Mouse (Mus musculus) limb, embryonic 15.5 days (tissue): ENCODE data around the gene Aup1. TPM values are rescaled to one million over a fixed set of nuclear protein-coding genes. Genes with fewer than 3 reads are reported as not detected.

ENCODE experiments used
- ATAC-seq: fragments of 200-750 bp; cut with Nextera tagmentation; 2 replicates; pipeline ENCODE4 v1.8.0; 2017; ENCODE audit warnings: low read depth, moderate TSS enrichment; ENCODE audit not compliant: insufficient number of reproducible peaks, low FRiP score, low TSS enrichment
- H3K27ac ChIP-seq: fragments of 300-500 bp; sonication (generic); 2 replicates; pipeline ENCODE4 v1.5.1; 2015; ENCODE audit warnings: moderate library complexity, mild to moderate bottlenecking, inconsistent platforms
- H3K27me3 ChIP-seq: fragments of 300-500 bp; sonication (generic); 2 replicates; pipeline ENCODE4 v1.6.1; 2015; ENCODE audit warnings: inconsistent platforms
- H3K36me3 ChIP-seq: fragments of 300-500 bp; sonication (generic); 2 replicates; pipeline ENCODE4 v1.6.1; 2015; ENCODE audit warnings: inconsistent platforms
- H3K4me1 ChIP-seq: fragments of 300-500 bp; sonication (generic); 2 replicates; pipeline ENCODE4 v1.6.1; 2015; ENCODE audit warnings: inconsistent platforms
- H3K4me2 ChIP-seq: fragments of 300-500 bp; sonication (generic); 2 replicates; pipeline ENCODE4 v1.6.1; 2015; ENCODE audit warnings: mild to moderate bottlenecking, inconsistent platforms
- H3K4me3 ChIP-seq: fragments of 300-500 bp; sonication (generic); 2 replicates; pipeline ENCODE4 v1.5.1; 2015; ENCODE audit warnings: mild to moderate bottlenecking, inconsistent platforms
- H3K9ac ChIP-seq: fragments of 300-500 bp; sonication (generic); 2 replicates; pipeline ENCODE4 v1.6.1; 2015; ENCODE audit warnings: inconsistent platforms
- H3K9me3 ChIP-seq: fragments of 300-500 bp; sonication (generic); 2 replicates; pipeline ENCODE4 v1.6.1; 2016; ENCODE audit warnings: inconsistent platforms
- WGBS: fragments of 180-500 bp; shearing (Covaris S2); methylation state at CpG from one replicate; pipeline ENCODE4 v1.1.7; 2015; 5-methylcytosine and 5-hydroxymethylcytosine counted together
- polyA plus RNA-seq: library from polyadenylated mRNA; unstranded; fragments of >200 nt; fragmentation: Nextera tagmentation; extraction: Ambion mirVana; gene quantifications from 2 replicates; pipeline ENCODE4 v1.2.1, GENCODE M21; 2015

Aup1 gene
- 181 and 186 TPM in 2 replicates for polyA plus RNA-seq

DNA sequence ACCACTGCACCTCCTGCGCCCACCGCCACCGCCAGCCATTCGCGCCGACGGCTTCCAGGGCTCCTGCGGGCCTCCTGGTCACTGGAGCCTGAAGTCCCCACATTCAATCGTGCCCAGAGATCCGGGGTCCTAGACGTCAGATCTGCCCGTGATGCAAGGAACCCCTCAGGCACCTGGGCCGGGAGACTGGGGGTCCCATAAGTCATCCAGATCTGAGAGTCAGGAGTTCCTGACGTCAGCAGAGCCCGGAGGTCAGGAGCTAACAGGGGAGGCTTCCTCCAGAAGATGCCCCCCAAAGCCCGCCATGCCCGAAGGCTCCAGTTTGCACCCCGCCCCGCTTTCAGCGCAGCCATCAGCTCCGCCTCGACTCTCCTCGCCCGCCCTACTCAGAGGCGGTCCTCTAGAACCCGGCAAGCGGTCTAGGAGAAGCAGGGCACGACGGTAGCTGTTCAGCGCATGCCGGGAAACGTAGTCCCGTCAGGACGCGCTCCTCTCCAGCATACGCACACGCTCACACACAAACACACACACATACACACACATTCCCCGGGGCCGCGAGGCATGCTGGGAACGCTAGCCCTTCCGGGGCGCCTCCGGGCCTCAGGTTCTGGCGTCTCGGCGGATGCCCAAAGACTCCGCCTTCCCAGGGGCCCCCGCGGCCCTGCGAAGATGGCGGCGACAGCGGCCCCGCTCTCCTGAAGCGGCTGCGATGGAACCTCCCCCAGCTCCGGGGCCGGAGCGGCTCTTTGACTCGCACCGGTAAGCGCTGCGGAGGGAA, at the start of gene Aup1:
Gene Aup1, plus strand, starts transcription at position 448 of the 778 bp plus-strand sequence.
- peak; percentile 93 for ATAC-seq

DNA sequence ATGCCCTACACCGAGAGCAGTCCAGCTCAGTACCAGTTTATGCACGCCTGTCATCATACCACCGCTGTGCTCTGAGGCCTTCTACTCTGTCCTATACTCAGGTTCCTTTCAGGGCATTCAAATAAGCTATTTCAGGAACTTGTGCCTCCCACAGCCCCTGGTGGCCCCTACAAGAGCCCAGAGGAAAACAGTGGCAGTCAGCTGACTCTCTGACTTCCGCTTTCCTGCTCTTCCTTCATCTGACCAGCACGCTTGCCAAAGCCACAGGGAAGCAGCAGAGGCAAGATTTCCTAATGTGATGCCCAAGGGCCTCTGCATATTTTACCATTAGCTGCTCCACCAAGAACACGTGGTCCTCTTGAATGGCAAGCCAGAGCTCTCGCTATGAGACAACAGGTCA, 49.4 kb upstream of the Aup1 start:
- Histone ChIP-seq H3K9ac (no peak overlapping the region), H3K4me2 (no peak overlapping the region), H3K4me3 (no peak overlapping the region), H3K4me1 (peaks cover 3% of the 10 kb centered on the region; the same call in 1 of the 2 replicates), H3K9me3 (no peaks in the 10 kb centered on the region), H3K36me3 (no peaks in the 10 kb centered on the region), H3K27ac (no peak overlapping the region), H3K27me3 (no peaks in the 10 kb centered on the region)
- no peak for ATAC-seq
- 52% methylated on average over 7 of the region's 7 CpGs for WGBS

More for the DNA sequence above, at the start of gene Aup1:
- WGBS = under 1% methylated on average over 61 of the region's 64 CpGs
- Histone ChIP-seq H3K27me3 (0 out of 2 replicates have a peak, but pooled peaks cover 2% of the 10 kb centered on the region), H3K9ac (peak within 1 kb of the TSS; percentile 83), H3K4me2 (peak within 1 kb of the TSS; percentile 89), H3K9me3 (no peaks in the 10 kb centered on the region), H3K4me3 (peak within 1 kb of the TSS; percentile 66), H3K36me3 (peaks cover 37% of the 10 kb centered on the region), H3K4me1 (peaks cover 29% of the 10 kb centered on the region), H3K27ac (peak within 1 kb of the TSS; percentile 91)

DNA sequence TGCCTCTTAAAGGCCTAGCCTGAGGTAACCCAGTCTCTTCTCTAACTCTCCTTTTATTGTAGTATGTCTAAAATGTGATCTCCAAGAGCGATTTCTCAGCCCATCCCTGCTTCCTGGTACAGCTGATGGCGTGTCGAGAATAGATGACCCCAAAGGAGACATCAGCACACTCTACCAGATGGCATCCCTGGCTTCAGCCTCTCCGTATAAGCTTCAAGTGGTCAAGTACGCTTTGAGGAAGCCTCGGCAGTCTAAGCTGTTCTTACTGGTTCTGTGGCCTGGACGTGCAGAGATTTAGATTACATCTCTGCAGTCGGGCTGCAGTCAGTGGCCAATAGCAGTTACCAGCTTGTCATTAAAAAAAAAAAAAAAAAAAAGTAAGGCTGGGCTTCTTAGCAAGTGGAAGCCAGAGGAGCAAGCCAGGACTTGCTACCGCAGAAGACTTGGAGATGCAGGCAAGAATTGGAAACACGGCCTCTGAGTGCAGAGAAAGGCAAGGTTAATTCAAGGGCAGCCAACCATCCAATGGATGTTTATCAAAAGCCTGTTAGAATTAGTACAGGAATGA, 48.8 kb upstream of the Aup1 start:
- peaks cover 3% of the 10 kb centered on the region; the same call in 1 of the 2 replicates for H3K4me1 ChIP-seq
- 68% methylated on average over 10 of the region's 10 CpGs for WGBS
- no peak overlapping the region for H3K9ac ChIP-seq
- H3K36me3 ChIP-seq = no peaks in the 10 kb centered on the region
- H3K27me3 ChIP-seq = no peaks in the 10 kb centered on the region
- H3K4me2 ChIP-seq = no peak overlapping the region
- no peak for ATAC-seq
- H3K27ac ChIP-seq = no peak overlapping the region
- H3K4me3 ChIP-seq = no peak overlapping the region
- H3K9me3 ChIP-seq = no peaks in the 10 kb centered on the region

DNA sequence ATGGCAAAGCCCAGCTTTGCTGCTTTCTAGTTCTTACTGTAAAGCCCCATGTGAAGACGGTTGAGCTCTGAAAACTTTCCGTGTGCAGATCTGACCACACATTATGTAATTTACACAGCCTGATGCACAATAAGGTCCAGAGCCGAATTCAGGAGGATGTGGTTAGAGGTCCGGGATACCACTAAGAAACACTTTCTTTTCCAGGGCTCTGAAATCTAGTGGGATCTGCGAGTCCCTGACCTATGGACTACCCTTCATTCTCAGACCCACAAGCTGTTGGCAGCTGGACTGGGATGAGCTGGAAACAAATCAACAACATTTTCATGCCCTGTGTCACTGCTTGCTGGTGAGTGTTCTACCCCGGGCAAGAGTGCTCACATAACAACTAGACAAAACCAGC, 48.2 kb upstream of the Aup1 start:
- no peaks in the 10 kb centered on the region for H3K9me3 ChIP-seq
- no peak overlapping the region for H3K4me2 ChIP-seq
- H3K4me3 ChIP-seq = no peak overlapping the region
- no peaks in the 10 kb centered on the region for H3K36me3 ChIP-seq
- no peak overlapping the region for H3K9ac ChIP-seq
- no peak overlapping the region for H3K27ac ChIP-seq
- no peaks in the 10 kb centered on the region for H3K27me3 ChIP-seq
- ATAC-seq = no peak
- H3K4me1 ChIP-seq = peaks cover 3% of the 10 kb centered on the region; the same call in 1 of the 2 replicates
- 76% methylated on average over 6 of the region's 6 CpGs for WGBS

DNA sequence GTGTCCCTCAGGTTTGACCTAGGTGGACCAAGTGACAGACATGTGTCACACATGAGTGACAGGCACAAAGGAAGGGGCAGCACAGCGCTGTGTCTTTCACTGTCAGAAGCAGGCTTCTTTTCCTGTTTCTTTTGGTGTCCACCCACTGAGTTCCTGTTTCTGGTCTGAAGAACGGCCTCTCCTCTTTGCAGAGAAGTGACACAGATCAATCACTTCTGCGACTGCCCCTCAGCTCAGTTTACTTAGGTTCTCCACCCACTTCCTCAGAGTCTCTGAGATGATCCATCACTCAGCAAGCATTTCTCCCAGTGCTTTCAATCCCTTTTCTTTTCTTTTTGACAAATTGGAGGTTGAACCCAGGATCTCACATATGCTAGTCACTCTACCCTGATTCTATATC, 45.7 kb upstream of the Aup1 start:
- Histone ChIP-seq H3K27ac (no peak overlapping the region), H3K9ac (no peak overlapping the region), H3K4me3 (no peak overlapping the region), H3K27me3 (no peaks in the 10 kb centered on the region), H3K4me2 (no peak overlapping the region), H3K4me1 (peaks cover 3% of the 10 kb centered on the region; the same call in 1 of the 2 replicates), H3K36me3 (no peaks in the 10 kb centered on the region), H3K9me3 (no peaks in the 10 kb centered on the region)
- WGBS = 44% methylated on average over 3 of the region's 3 CpGs
- no peak for ATAC-seq

DNA sequence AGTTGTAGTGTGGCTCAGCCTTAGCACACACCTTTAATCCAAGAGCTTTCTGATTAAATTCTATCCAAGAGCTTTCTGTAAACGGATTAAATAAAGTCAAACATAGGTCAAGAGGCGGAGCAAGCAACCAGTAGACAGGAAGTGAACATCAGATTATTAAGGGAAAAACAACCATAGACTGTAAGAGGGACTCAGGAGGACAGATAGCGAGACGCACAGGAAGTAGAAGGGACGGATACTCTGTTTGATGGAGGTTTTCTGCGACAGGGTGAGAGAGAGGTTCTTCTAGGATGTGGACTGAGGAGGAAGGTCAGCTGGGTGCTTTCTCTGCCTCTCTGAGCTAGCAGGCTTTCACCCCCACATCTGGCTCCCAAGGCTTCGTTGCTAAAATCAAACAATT, 44.3 kb upstream of the Aup1 start:
- Histone ChIP-seq H3K4me3 (no peak overlapping the region), H3K9me3 (no peaks in the 10 kb centered on the region), H3K36me3 (no peaks in the 10 kb centered on the region), H3K27me3 (no peaks in the 10 kb centered on the region), H3K4me1 (peaks cover 3% of the 10 kb centered on the region; the same call in 1 of the 2 replicates), H3K9ac (no peak overlapping the region), H3K4me2 (no peak overlapping the region), H3K27ac (no peak overlapping the region)
- 58% methylated on average over 7 of the region's 7 CpGs for WGBS
- no peak for ATAC-seq

DNA sequence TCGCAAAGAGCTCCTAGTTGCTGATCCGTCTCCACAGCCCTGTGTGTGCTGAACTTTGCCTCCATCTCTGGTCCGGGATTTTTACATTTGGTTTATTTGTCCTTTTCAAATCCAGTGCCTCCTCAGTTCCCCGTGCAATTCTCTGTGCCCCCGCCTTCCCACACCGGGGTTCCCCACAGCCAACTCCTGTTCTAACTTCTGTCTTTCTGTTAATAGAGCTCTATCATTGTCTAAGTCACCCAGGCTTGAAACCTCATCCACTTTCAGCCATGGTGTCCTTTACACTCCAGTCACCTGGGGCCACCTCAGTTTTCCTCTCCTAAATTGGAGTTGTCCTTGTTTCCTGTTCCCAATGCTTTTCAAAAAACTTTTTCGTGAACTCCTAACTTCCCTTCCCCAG, 43.1 kb upstream of the Aup1 start:
- 81% methylated on average over 7 of the region's 7 CpGs for WGBS
- Histone ChIP-seq H3K27ac (no peak overlapping the region), H3K4me2 (no peak overlapping the region), H3K4me1 (no peaks in the 10 kb centered on the region), H3K36me3 (no peaks in the 10 kb centered on the region), H3K4me3 (no peak overlapping the region), H3K27me3 (no peaks in the 10 kb centered on the region), H3K9ac (no peak overlapping the region), H3K9me3 (no peaks in the 10 kb centered on the region)
- no peak for ATAC-seq

DNA sequence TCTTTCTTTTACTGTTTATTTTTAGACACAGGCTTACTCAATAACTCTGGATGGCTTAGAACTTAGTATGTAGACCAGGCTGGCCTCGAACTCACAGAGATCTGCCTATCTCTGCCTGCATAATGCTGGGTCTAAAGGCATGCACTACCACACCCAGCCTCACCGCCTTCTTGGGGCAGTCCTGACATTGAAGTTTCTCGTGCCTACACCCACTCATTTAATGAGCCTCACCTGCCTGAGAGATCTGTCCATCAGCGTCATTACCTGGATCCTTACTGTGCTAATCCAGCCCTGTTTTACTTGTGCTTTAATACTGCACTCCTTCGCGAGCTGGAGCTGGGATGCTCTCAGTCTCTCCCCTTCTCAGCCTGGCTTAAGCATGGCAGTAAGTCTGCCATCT, 42.6 kb upstream of the Aup1 start:
- no peak overlapping the region for H3K4me2 ChIP-seq
- H3K27ac ChIP-seq = no peak overlapping the region
- no peaks in the 10 kb centered on the region for H3K36me3 ChIP-seq
- no peak for ATAC-seq
- no peaks in the 10 kb centered on the region for H3K9me3 ChIP-seq
- H3K4me3 ChIP-seq = no peak overlapping the region
- WGBS = 65% methylated on average over 6 of the region's 6 CpGs
- H3K4me1 ChIP-seq = no peaks in the 10 kb centered on the region
- H3K9ac ChIP-seq = no peak overlapping the region
- no peaks in the 10 kb centered on the region for H3K27me3 ChIP-seq

DNA sequence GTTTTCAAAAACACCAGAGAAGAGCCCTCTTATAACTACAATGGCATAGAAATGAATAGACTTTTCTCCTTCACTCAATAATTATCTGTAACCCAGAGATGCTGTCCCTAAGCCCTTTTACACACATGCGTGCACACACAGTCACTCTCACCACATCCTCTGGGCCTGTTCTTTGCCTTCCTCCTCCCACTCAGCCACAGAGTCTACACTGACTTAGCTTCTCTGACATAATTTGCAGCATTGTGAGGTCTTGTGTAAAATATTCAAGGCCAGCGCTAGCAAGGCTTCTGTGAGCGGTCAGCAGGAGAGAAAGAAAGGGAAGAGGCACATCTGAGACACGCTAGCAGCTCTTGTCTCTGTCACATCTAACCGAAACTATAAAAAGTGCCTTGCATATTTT, 40.9 kb upstream of the Aup1 start:
- Histone ChIP-seq H3K27me3 (no peaks in the 10 kb centered on the region), H3K4me1 (0 out of 2 replicates have a peak, but pooled peaks cover 5% of the 10 kb centered on the region), H3K9me3 (no peaks in the 10 kb centered on the region), H3K4me3 (no peak overlapping the region), H3K36me3 (no peaks in the 10 kb centered on the region), H3K27ac (no peak overlapping the region), H3K4me2 (no peak overlapping the region), H3K9ac (no peak overlapping the region)
- no peak for ATAC-seq
- WGBS = 64% methylated on average over 5 of the region's 5 CpGs

DNA sequence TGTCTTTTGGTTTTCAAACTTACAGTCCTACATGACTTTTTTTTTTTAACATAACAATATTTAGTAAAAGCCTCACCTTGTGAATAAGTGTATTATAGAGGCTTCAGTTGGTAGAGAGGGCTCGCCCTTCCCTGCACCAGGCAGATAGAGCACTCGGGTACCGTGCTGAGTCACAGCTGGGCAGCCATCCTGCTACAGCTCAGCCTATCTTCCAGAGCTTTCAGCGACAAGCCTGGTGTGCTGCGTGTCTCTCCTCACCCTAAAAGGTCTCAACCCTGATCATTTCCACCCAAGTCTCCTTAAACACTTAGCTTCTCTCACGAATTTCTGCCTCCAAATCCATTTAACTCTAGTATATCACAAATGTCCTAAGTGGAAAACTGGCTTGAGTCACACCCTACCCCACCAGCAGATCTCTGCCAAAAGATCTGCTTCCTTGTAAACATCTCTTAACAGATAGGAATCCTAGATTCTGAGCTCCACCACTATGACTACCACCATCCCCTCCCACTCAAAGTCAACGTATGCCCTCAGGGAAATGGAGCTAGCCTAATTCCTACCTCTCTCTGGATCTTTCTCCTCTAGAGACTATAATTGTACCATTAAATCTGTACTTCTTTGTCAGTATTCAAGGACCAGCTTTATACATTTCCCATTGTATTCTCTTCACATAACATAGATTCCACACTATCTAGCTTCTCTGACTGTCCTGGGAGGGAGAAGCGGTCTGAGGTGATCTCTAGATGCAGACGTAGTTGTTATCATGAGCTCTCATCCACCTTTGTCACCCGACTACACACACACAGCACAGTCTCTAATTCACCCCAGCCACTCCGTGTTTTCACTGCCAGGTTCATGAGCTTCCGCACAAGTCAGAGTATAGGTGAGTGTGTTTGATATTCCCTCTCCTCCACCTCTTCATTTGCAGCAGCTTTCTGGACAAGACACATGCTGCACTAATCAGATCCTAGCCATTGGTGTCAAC, 39.5 kb upstream of the Aup1 start:
- 70% methylated on average over 12 of the region's 12 CpGs for WGBS
- ATAC-seq = no peak

DNA sequence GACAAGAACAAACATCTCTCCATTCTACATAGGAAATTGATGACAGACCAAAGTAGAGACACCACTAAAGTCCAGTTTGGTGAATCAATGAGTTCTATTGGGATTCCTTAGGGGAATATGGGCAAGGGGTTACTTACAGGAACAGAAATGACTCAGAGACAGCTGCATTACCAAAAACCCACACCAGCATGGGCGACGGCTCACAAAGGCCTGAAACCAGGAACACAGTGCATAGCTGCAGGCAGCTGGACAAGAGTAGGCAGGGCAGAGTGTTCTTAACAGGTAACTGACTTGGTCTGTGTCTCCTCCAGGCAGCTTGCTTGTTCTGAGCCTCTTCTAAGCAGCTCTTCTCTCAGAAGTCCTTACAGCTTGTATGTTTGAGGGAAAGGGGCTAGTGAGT, 38.6 kb upstream of the Aup1 start:
- no peak for ATAC-seq

More for the DNA sequence above, 39.5 kb upstream of the Aup1 start:
- 0 out of 2 replicates have a peak, but pooled peaks cover 5% of the 10 kb centered on the region for H3K4me1 ChIP-seq
- H3K27me3 ChIP-seq = no peaks in the 10 kb centered on the region
- no peak overlapping the region for H3K9ac ChIP-seq
- no peak overlapping the region for H3K27ac ChIP-seq
- H3K36me3 ChIP-seq = no peaks in the 10 kb centered on the region
- H3K4me3 ChIP-seq = no peak overlapping the region
- H3K9me3 ChIP-seq = no peaks in the 10 kb centered on the region
- H3K4me2 ChIP-seq = no peak overlapping the region

More for the DNA sequence above, 38.6 kb upstream of the Aup1 start:
- Histone ChIP-seq H3K27me3 (no peaks in the 10 kb centered on the region), H3K4me3 (no peak overlapping the region), H3K27ac (no peak overlapping the region), H3K36me3 (no peaks in the 10 kb centered on the region), H3K9ac (no peak overlapping the region), H3K9me3 (no peaks in the 10 kb centered on the region), H3K4me2 (no peak overlapping the region), H3K4me1 (0 out of 2 replicates have a peak, but pooled peaks cover 5% of the 10 kb centered on the region)
- 84% methylated on average over 2 of the region's 2 CpGs for WGBS
